Mouse (Mus musculus) heart, embryonic 14.5 days (tissue): ENCODE results near the gene Mknk1. TPM values are rescaled to one million over a fixed set of nuclear protein-coding genes. Genes with fewer than 3 reads are reported as not detected.

Experiments
- polyA plus RNA-seq: library from polyadenylated mRNA; unstranded; fragments of >200 nt; fragmentation: Nextera tagmentation; extraction: Ambion mirVana; gene quantifications from 2 replicates; pipeline ENCODE4 v1.2.1, GENCODE M21; 2014

Mknk1 gene
- polyA plus RNA-seq, 1 experiment from 2014 or later, result 16.2 TPM

Other genes with a start within 250 kb of the Mknk1 start
- gene Cyp4a32, start 238.2 kb upstream of the Mknk1 start, polyA plus RNA-seq, result not detected in 2 replicates
- gene Cyp4b1, start 191.5 kb upstream of the Mknk1 start, polyA plus RNA-seq, result 1.6 and 4.2 TPM in 2 replicates
- gene Efcab14, start 101.5 kb upstream of the Mknk1 start, polyA plus RNA-seq, result 32.5 and 32.7 TPM in 2 replicates
- 0.26 and 0.53 TPM in 2 replicates for gene Tex38, start 58.2 kb upstream of the Mknk1 start, polyA plus RNA-seq
- gene Atpaf1, start 54.4 kb upstream of the Mknk1 start, polyA plus RNA-seq, result 89.2 and 89.5 TPM in 2 replicates
- 6.8 and 8.0 TPM in 2 replicates for gene Mob3c, start 11.1 kb upstream of the Mknk1 start, polyA plus RNA-seq
- gene Kncn, start 45.2 kb downstream of the Mknk1 start, polyA plus RNA-seq, result not detected in 2 replicates
- gene 6430628N08Rik, start 51.5 kb downstream of the Mknk1 start, polyA plus RNA-seq, result not detected in 2 replicates
- not detected in 2 replicates for gene Dmbx1, start 100.7 kb downstream of the Mknk1 start, polyA plus RNA-seq
- gene Faah, start 178.7 kb downstream of the Mknk1 start, polyA plus RNA-seq, result 1.1 and 1.9 TPM in 2 replicates
- 30.3 and 30.5 TPM in 2 replicates for gene Nsun4, start 214.7 kb downstream of the Mknk1 start, polyA plus RNA-seq
- gene Uqcrh, start 235.9 kb downstream of the Mknk1 start, polyA plus RNA-seq, result 1,366 and 1,395 TPM in 2 replicates
- gene Lrrc41, start 236.1 kb downstream of the Mknk1 start, polyA plus RNA-seq, result 54.1 and 55.9 TPM in 2 replicates